Mouse (Mus musculus): ENCODE results near the gene Ell2. TPM values are rescaled to one million over a fixed set of nuclear protein-coding genes. Genes with fewer than 3 reads are reported as not detected.
A peak's percentile ranks its signal among the peaks of the same experiment; 100 is the strongest.

Ell2 gene
- 4.2 and 5.1 TPM in 2 replicates for polyA plus RNA-seq (2015; fragmentation: Nextera tagmentation; extraction: Ambion mirVana)

GRCm38 (mm10) chr13:75706457-75706856, at the start of gene Ell2:
Gene Ell2 (plus strand): TSS chr13:75706757.
- peak within 1 kb of the TSS; percentile 48 for H3K27ac ChIP-seq (ENCODE audit: low read length)
- H3K4me1 ChIP-seq (ENCODE audit: insufficient read depth, low read length), result peaks cover 9% of the 10 kb centered on the region; the same call in 1 of the 2 replicates
- peak within 1 kb of the TSS; percentile 78 for H3K4me3 ChIP-seq (ENCODE audit: low read length)
- H3K4me2 ChIP-seq (replicated peaks; ENCODE audit: low read depth, low read length), result peak within 1 kb of the TSS; percentile 73
- peak within 1 kb of the TSS; percentile 78 for H3K9ac ChIP-seq (replicated peaks; ENCODE audit: low read length)
- ATAC-seq (ENCODE audit: low FRiP score, low TSS enrichment), result no peak
- no peaks in the 10 kb centered on the region for H3K36me3 ChIP-seq (ENCODE audit: insufficient read depth, low read length)
- no peaks in the 10 kb centered on the region for H3K9me3 ChIP-seq (ENCODE audit: low read length)
- WGBS, result 97% methylated on average over 1 of the region's 1 CpGs
- H3K27me3 ChIP-seq (ENCODE audit: insufficient read depth, low read length), result no peaks in the 10 kb centered on the region

- WGBS, result 47% methylated on average over 3 of the region's 3 CpGs
- no peaks in the 10 kb centered on the region for H3K36me3 ChIP-seq (ENCODE audit: insufficient read depth, low read length)
- H3K27me3 ChIP-seq (ENCODE audit: insufficient read depth, low read length), result no peaks in the 10 kb centered on the region
- no peak overlapping the region for H3K4me2 ChIP-seq (replicated peaks; ENCODE audit: low read depth, low read length)
- H3K9ac ChIP-seq (replicated peaks; ENCODE audit: low read length), result no peak overlapping the region
- H3K4me3 ChIP-seq (ENCODE audit: low read length), result no peak overlapping the region
- H3K9me3 ChIP-seq (ENCODE audit: low read length), result no peaks in the 10 kb centered on the region
- H3K27ac ChIP-seq (ENCODE audit: low read length), result no peak overlapping the region
- no peaks in the 10 kb centered on the region for H3K4me1 ChIP-seq (ENCODE audit: insufficient read depth, low read length)
- ATAC-seq (ENCODE audit: low FRiP score, low TSS enrichment), result no peak
These were observed 21.1 kb upstream of the Ell2 start for GRCm38 (mm10) chr13:75685438-75685837.

GRCm38 (mm10) chr13:75686995-75687394, 19.6 kb upstream of the Ell2 start:
- no peaks in the 10 kb centered on the region for H3K9me3 ChIP-seq (ENCODE audit: low read length)
- no peak overlapping the region for H3K4me2 ChIP-seq (replicated peaks; ENCODE audit: low read depth, low read length)
- no peaks in the 10 kb centered on the region for H3K27me3 ChIP-seq (ENCODE audit: insufficient read depth, low read length)
- H3K4me3 ChIP-seq (ENCODE audit: low read length), result no peak overlapping the region
- ATAC-seq (ENCODE audit: low FRiP score, low TSS enrichment), result no peak
- H3K9ac ChIP-seq (replicated peaks; ENCODE audit: low read length), result no peak overlapping the region
- no peak overlapping the region for H3K27ac ChIP-seq (ENCODE audit: low read length)
- no peaks in the 10 kb centered on the region for H3K36me3 ChIP-seq (ENCODE audit: insufficient read depth, low read length)
- WGBS, result 92% methylated on average over 4 of the region's 4 CpGs
- no peaks in the 10 kb centered on the region for H3K4me1 ChIP-seq (ENCODE audit: insufficient read depth, low read length)

- Histone ChIP-seq H3K27me3 (ENCODE audit: insufficient read depth, low read length) (no peaks in the 10 kb centered on the region), H3K36me3 (ENCODE audit: insufficient read depth, low read length) (no peaks in the 10 kb centered on the region), H3K27ac (ENCODE audit: low read length) (no peak overlapping the region), H3K4me1 (ENCODE audit: insufficient read depth, low read length) (no peaks in the 10 kb centered on the region), H3K4me2 (replicated peaks; ENCODE audit: low read depth, low read length) (no peak overlapping the region), H3K4me3 (ENCODE audit: low read length) (no peak overlapping the region), H3K9ac (replicated peaks; ENCODE audit: low read length) (no peak overlapping the region), H3K9me3 (ENCODE audit: low read length) (no peaks in the 10 kb centered on the region)
- no peak for ATAC-seq (ENCODE audit: low FRiP score, low TSS enrichment)
These were observed 14.9 kb upstream of the Ell2 start for GRCm38 (mm10) chr13:75691625-75692024.

- H3K27me3 ChIP-seq (ENCODE audit: insufficient read depth, low read length), result no peaks in the 10 kb centered on the region
- no peak overlapping the region for H3K27ac ChIP-seq (ENCODE audit: low read length)
- H3K36me3 ChIP-seq (ENCODE audit: insufficient read depth, low read length), result no peaks in the 10 kb centered on the region
- no peak for ATAC-seq (ENCODE audit: low FRiP score, low TSS enrichment)
- no peak overlapping the region for H3K9ac ChIP-seq (replicated peaks; ENCODE audit: low read length)
- H3K4me3 ChIP-seq (ENCODE audit: low read length), result no peak overlapping the region
- H3K9me3 ChIP-seq (ENCODE audit: low read length), result no peaks in the 10 kb centered on the region
- H3K4me1 ChIP-seq (ENCODE audit: insufficient read depth, low read length), result no peaks in the 10 kb centered on the region
- H3K4me2 ChIP-seq (replicated peaks; ENCODE audit: low read depth, low read length), result no peak overlapping the region
These were observed 13.5 kb upstream of the Ell2 start for GRCm38 (mm10) chr13:75693081-75693480.

GRCm38 (mm10) chr13:75702814-75703213, 3.7 kb upstream of the Ell2 start:
- ATAC-seq (ENCODE audit: low FRiP score, low TSS enrichment), result no peak
- Histone ChIP-seq H3K9ac (replicated peaks; ENCODE audit: low read length) (no peak overlapping the region), H3K9me3 (ENCODE audit: low read length) (no peaks in the 10 kb centered on the region), H3K27me3 (ENCODE audit: insufficient read depth, low read length) (no peaks in the 10 kb centered on the region), H3K4me2 (replicated peaks; ENCODE audit: low read depth, low read length) (no peak overlapping the region), H3K36me3 (ENCODE audit: insufficient read depth, low read length) (no peaks in the 10 kb centered on the region), H3K4me1 (ENCODE audit: insufficient read depth, low read length) (no peaks in the 10 kb centered on the region), H3K4me3 (ENCODE audit: low read length) (no peak overlapping the region), H3K27ac (ENCODE audit: low read length) (no peak overlapping the region)
- 61% methylated on average over 5 of the region's 5 CpGs for WGBS

- H3K4me3 ChIP-seq (ENCODE audit: low read length), result peak overlapping the region; percentile 78
- H3K27me3 ChIP-seq (ENCODE audit: insufficient read depth, low read length), result no peaks in the 10 kb centered on the region
- H3K4me2 ChIP-seq (replicated peaks; ENCODE audit: low read depth, low read length), result peak overlapping the region; percentile 73
- peak overlapping the region; percentile 78 for H3K9ac ChIP-seq (replicated peaks; ENCODE audit: low read length)
- peak overlapping the region; percentile 48 for H3K27ac ChIP-seq (ENCODE audit: low read length)
- H3K9me3 ChIP-seq (ENCODE audit: low read length), result no peaks in the 10 kb centered on the region
- H3K4me1 ChIP-seq (ENCODE audit: insufficient read depth, low read length), result peaks cover 9% of the 10 kb centered on the region; the same call in 1 of the 2 replicates
- 6% methylated on average over 63 of the region's 64 CpGs for WGBS
- H3K36me3 ChIP-seq (ENCODE audit: insufficient read depth, low read length), result no peaks in the 10 kb centered on the region
- peak; percentile 100 for ATAC-seq (ENCODE audit: low FRiP score, low TSS enrichment)
These were observed 592 bp downstream of the Ell2 start for GRCm38 (mm10) chr13:75706882-75707816.

- no peaks in the 10 kb centered on the region for H3K36me3 ChIP-seq (ENCODE audit: insufficient read depth, low read length)
- H3K4me3 ChIP-seq (ENCODE audit: low read length), result peak overlapping the region; percentile 78
- H3K27ac ChIP-seq (ENCODE audit: low read length), result peak overlapping the region; percentile 48
- peak; percentile 77 for ATAC-seq (ENCODE audit: low FRiP score, low TSS enrichment)
- H3K4me2 ChIP-seq (replicated peaks; ENCODE audit: low read depth, low read length), result peak overlapping the region; percentile 73
- WGBS, result under 1% methylated on average over 78 of the region's 83 CpGs
- no peaks in the 10 kb centered on the region for H3K9me3 ChIP-seq (ENCODE audit: low read length)
- H3K9ac ChIP-seq (replicated peaks; ENCODE audit: low read length), result peak overlapping the region; percentile 78
- H3K27me3 ChIP-seq (ENCODE audit: insufficient read depth, low read length), result no peaks in the 10 kb centered on the region
- H3K4me1 ChIP-seq (ENCODE audit: insufficient read depth, low read length), result peaks cover 9% of the 10 kb centered on the region; the same call in 1 of the 2 replicates
These were observed 1.5 kb downstream of the Ell2 start for GRCm38 (mm10) chr13:75707821-75708636.

- ATAC-seq (ENCODE audit: low FRiP score, low TSS enrichment), result no peak
- Histone ChIP-seq H3K27ac (ENCODE audit: low read length) (no peak overlapping the region), H3K9ac (replicated peaks; ENCODE audit: low read length) (peak overlapping the region; percentile 78)
These were observed 2.1 kb downstream of the Ell2 start for GRCm38 (mm10) chr13:75708637-75709002.

More at GRCm38 (mm10) chr13:75708637-75709002, 2.1 kb downstream of the Ell2 start:
- peaks cover 9% of the 10 kb centered on the region; the same call in 1 of the 2 replicates for H3K4me1 ChIP-seq (ENCODE audit: insufficient read depth, low read length)
- peak overlapping the region; percentile 73 for H3K4me2 ChIP-seq (replicated peaks; ENCODE audit: low read depth, low read length)
- WGBS, result 3% methylated on average over 8 of the region's 8 CpGs
- no peaks in the 10 kb centered on the region for H3K27me3 ChIP-seq (ENCODE audit: insufficient read depth, low read length)
- H3K36me3 ChIP-seq (ENCODE audit: insufficient read depth, low read length), result no peaks in the 10 kb centered on the region
- no peaks in the 10 kb centered on the region for H3K9me3 ChIP-seq (ENCODE audit: low read length)
- H3K4me3 ChIP-seq (ENCODE audit: low read length), result peak overlapping the region; percentile 78

All from kidney, embryonic 16.5 days (tissue).